Mouse (Mus musculus): Measurements from ENCODE around the gene A2ml1. TPM values are rescaled to one million over a fixed set of nuclear protein-coding genes. Genes with fewer than 3 reads are reported as not detected.

A2ml1 gene
- polyA plus RNA-seq, 1 experiment from 2014 or later = not detected

DNA sequence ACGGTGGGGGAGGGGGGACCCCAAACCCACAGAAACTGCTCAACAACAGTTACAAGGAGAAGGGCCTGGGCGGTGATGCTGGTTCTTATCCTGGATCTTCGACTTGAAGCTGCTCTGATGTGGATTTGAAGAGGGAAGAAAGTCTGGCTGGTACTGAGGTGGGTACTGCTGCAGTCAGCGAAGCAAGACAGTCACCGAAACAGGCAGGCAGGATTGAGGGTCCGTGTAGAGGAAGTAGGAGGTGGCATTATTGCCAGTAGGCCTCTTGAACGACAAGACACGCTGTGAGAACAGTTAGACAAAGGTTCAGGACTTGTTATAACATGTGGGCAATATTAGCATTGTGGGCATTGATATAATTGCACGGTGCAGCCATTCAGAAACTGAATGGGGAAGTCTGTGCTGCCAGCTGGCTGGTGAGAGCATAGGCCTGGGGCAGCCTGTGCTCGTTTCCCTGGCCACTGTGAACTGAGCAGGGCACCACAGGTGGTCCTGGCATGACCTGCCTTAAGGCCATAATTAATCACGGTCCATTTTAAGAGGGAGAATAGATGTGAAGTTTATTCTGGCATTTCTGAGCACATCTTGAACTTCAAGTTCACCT, 4.3 kb upstream of the A2ml1 start:
- Histone ChIP-seq H3K9me3 (ENCODE audit: control insufficient read depth, low read length) (no peaks in the 10 kb centered on the region), H3K9ac (ENCODE audit: low read length) (no peak overlapping the region), H3K36me3 (ENCODE audit: control insufficient read depth, insufficient read depth, low read length) (no peaks in the 10 kb centered on the region), H3K4me1 (replicated peaks; ENCODE audit: control insufficient read depth, insufficient read depth, low read length) (no peaks in the 10 kb centered on the region), H3K4me3 (ENCODE audit: low read depth, low read length) (no peak overlapping the region), H3K27me3 (ENCODE audit: control insufficient read depth, insufficient read depth, low read length) (no peaks in the 10 kb centered on the region), H3K4me2 (ENCODE audit: low read depth, low read length, severe bottlenecking) (no peak overlapping the region), H3K27ac (ENCODE audit: low read depth, low read length) (no peak overlapping the region)
- DNase-seq (ENCODE audit: low spot score) (no peak), ATAC-seq (replicated peaks; ENCODE audit: low FRiP score) (peak; percentile 60; the same call in 1 of the 2 replicates)
- whole genome bisulfite sequencing = 68% methylated on average over 11 of the region's 11 CpGs

DNA sequence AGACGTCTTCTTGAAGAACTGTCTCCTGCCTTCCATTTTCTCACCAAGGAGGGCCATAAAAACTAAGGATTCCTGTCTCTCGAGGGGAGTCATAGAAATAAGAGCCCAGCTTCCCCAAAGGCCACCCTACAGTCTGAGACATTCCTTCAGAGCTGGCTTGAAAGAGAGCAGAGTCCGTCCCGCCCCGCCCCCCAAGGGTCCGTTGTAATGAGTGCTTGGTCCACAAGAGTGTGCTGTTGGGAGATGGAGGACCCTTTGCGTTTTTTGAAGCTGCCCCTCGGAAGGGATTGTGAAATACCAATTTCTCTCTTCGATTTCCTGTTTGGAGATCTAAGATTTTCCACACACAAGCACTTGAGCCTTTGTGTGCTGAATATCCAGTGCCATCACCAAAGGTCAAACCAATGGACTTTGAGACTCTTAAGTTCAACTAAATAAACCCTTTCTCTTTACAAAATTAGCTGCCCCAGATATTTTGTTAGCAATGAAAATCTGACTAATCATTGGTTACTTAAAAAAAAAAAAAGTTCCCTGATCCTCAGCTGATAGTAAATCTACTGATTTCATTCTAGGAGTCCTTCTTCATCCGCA, 2.8 kb upstream of the A2ml1 start:
- peak; percentile 75 for DNase-seq (ENCODE audit: low spot score)
- Histone ChIP-seq H3K4me1 (replicated peaks; ENCODE audit: control insufficient read depth, insufficient read depth, low read length) (no peaks in the 10 kb centered on the region), H3K4me3 (ENCODE audit: low read depth, low read length) (no peak overlapping the region), H3K36me3 (ENCODE audit: control insufficient read depth, insufficient read depth, low read length) (no peaks in the 10 kb centered on the region), H3K27me3 (ENCODE audit: control insufficient read depth, insufficient read depth, low read length) (no peaks in the 10 kb centered on the region), H3K4me2 (ENCODE audit: low read depth, low read length, severe bottlenecking) (no peak overlapping the region), H3K27ac (ENCODE audit: low read depth, low read length) (no peak overlapping the region), H3K9ac (ENCODE audit: low read length) (no peak overlapping the region), H3K9me3 (ENCODE audit: control insufficient read depth, low read length) (no peaks in the 10 kb centered on the region)
- 29% methylated on average over 10 of the region's 10 CpGs for WGBS
- ATAC-seq (replicated peaks; ENCODE audit: low FRiP score) = no peak

DNA sequence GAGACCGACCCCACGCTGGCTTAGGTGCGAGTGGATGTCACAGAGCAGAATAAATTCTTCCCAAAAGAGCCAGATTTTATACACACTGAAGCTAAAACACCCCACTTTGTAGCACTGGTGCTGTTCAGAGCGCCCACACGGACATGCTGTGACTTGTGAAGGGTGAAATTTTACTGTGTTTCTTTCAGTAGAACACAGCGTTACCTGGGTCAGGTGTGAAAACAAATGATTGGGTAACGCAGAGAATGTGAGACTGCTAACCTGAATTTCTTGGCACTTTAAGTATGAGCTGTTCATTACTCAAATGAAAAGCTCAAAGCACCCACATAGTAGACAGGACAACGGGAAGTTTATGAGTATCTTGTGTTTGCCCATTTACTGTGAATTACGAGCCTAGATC, 4.1 kb downstream of the A2ml1 start:
- no peak for DNase-seq (ENCODE audit: low spot score)
- H3K4me3 ChIP-seq (ENCODE audit: low read depth, low read length) = no peak overlapping the region
- no peaks in the 10 kb centered on the region for H3K27me3 ChIP-seq (ENCODE audit: control insufficient read depth, insufficient read depth, low read length)
- H3K4me1 ChIP-seq (replicated peaks; ENCODE audit: control insufficient read depth, insufficient read depth, low read length) = no peaks in the 10 kb centered on the region
- 84% methylated on average over 9 of the region's 9 CpGs for WGBS
- ATAC-seq (replicated peaks; ENCODE audit: low FRiP score) = no peak
- H3K9me3 ChIP-seq (ENCODE audit: control insufficient read depth, low read length) = no peaks in the 10 kb centered on the region
- H3K4me2 ChIP-seq (ENCODE audit: low read depth, low read length, severe bottlenecking) = no peak overlapping the region
- H3K36me3 ChIP-seq (ENCODE audit: control insufficient read depth, insufficient read depth, low read length) = no peaks in the 10 kb centered on the region
- H3K27ac ChIP-seq (ENCODE audit: low read depth, low read length) = no peak overlapping the region
- H3K9ac ChIP-seq (ENCODE audit: low read length) = no peak overlapping the region

DNA sequence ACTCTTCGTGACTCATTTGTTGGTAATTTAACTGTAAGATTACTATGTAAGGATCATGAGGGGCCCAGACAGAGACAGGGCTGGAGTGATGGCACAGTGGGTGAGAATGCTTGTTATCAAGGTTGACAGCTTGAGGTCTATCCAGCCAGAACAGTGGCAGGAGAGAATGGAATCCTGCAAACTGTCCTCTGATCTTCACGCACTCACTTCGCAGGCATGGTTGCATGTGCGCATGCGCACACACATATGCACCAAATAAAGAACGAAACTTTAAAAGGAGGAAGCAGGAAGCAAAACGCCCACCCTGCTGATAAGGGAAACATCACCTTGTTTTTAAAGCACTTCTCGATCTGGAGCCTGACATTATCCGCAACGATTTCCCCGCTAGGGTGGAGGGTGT, 14.8 kb downstream of the A2ml1 start:
- 95% methylated on average over 11 of the region's 11 CpGs for WGBS
- H3K9me3 ChIP-seq (ENCODE audit: control insufficient read depth, low read length) = no peaks in the 10 kb centered on the region
- DNase-seq (ENCODE audit: low spot score) (no peak), ATAC-seq (replicated peaks; ENCODE audit: low FRiP score) (no peak)
- no peak overlapping the region for H3K27ac ChIP-seq (ENCODE audit: low read depth, low read length)
- H3K4me1 ChIP-seq (replicated peaks; ENCODE audit: control insufficient read depth, insufficient read depth, low read length) = no peaks in the 10 kb centered on the region
- no peak overlapping the region for H3K4me3 ChIP-seq (ENCODE audit: low read depth, low read length)
- H3K36me3 ChIP-seq (ENCODE audit: control insufficient read depth, insufficient read depth, low read length) = no peaks in the 10 kb centered on the region
- H3K4me2 ChIP-seq (ENCODE audit: low read depth, low read length, severe bottlenecking) = no peak overlapping the region
- no peak overlapping the region for H3K9ac ChIP-seq (ENCODE audit: low read length)
- H3K27me3 ChIP-seq (ENCODE audit: control insufficient read depth, insufficient read depth, low read length) = no peaks in the 10 kb centered on the region

DNA sequence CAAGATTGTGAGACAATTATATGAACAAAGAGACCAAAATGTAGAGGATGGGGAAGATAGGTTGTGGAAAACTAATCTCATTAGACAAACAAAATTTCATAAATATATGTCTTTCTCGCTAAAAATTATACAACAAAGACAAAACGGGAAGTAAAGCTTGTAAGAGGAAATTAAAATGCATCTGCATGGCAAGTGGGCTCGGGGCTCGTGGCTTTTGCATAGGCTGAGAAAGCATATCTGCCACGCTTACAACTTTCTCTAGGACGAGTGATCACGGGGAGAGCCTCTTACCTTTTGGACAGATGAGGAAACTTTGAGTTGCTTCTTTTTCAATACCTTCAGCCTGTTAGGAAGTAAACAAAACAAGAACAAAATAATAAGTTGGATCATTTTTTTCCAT, 27.4 kb downstream of the A2ml1 start:
- Histone ChIP-seq H3K27ac (ENCODE audit: low read depth, low read length) (no peak overlapping the region), H3K27me3 (ENCODE audit: control insufficient read depth, insufficient read depth, low read length) (no peaks in the 10 kb centered on the region), H3K4me2 (ENCODE audit: low read depth, low read length, severe bottlenecking) (no peak overlapping the region), H3K9ac (ENCODE audit: low read length) (no peak overlapping the region), H3K9me3 (ENCODE audit: control insufficient read depth, low read length) (no peaks in the 10 kb centered on the region), H3K4me1 (replicated peaks; ENCODE audit: control insufficient read depth, insufficient read depth, low read length) (no peaks in the 10 kb centered on the region), H3K36me3 (ENCODE audit: control insufficient read depth, insufficient read depth, low read length) (no peaks in the 10 kb centered on the region), H3K4me3 (ENCODE audit: low read depth, low read length) (no peak overlapping the region)
- ATAC-seq (replicated peaks; ENCODE audit: low FRiP score) (no peak), DNase-seq (ENCODE audit: low spot score) (no peak)
- WGBS = 88% methylated on average over 7 of the region's 7 CpGs

DNA sequence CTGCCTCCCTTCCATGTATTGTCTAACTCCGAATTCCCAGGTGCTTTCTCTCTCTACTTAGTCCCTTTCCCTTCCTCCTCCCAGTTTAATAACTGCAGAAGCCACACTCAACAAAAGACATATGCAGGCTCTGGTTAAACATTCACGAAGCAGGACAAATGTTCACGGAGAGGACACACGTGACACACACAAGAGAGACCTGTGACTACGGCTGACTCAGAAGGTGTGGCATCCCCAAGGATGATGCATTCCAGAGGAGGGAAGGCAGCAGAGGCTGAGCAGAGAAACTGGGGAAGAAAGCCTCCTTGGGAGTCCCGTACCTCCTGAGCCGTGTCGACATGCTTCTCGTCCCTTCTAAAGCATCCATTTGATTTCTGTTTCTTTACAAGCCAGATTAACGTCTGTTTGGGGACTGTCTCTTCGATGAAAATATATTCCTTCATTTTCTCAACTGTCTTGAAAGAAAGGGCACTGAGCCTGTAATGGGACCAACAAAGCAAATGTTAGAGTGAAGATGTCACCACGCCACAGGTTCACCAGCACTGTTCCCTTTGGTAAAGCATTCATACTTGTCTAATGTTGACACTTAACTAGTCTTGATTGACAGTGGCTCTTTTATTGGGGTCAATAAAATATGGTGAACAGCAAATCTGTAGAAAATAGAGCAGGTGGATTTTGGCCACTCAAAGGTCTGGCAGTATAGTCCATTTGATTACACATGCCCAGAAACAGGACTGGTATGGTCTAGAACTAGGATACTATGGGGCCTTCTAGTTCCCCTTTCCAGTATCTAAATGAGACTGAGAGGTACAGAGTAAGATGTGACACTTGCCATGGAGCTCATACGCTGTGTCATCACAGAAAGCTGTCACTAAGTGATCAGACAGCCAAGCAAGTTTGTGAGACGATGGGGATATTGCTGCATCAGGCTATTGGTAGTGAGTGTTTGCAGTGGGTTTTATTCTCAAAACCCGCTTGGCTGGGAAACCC, 31.6 kb downstream of the A2ml1 start:
- no peak overlapping the region for H3K4me3 ChIP-seq (ENCODE audit: low read depth, low read length)
- 84% methylated on average over 15 of the region's 15 CpGs for WGBS

DNA sequence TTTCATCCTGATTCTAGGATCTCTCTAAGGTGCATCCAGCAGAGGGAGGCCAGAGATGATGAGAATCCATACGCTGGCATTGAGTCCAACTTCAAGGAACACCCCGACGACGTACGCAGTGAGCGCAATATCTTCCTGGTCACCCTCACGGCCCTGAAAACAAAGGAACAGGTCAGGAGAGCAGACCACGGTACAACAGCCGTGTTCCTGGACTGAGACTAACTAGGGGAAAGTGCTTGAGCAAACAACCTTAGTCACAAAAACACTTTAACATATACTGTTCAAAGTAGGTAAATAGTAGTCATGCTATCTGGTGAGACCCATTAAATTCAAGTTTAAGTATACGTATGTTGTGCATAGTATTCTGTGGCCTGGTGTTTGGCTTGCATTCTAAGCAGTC, 32.9 kb downstream of the A2ml1 start:
- DNase-seq (ENCODE audit: low spot score) (no peak), ATAC-seq (replicated peaks; ENCODE audit: low FRiP score) (no peak)
- Histone ChIP-seq H3K9ac (ENCODE audit: low read length) (no peak overlapping the region), H3K4me2 (ENCODE audit: low read depth, low read length, severe bottlenecking) (no peak overlapping the region), H3K9me3 (ENCODE audit: control insufficient read depth, low read length) (no peaks in the 10 kb centered on the region), H3K27ac (ENCODE audit: low read depth, low read length) (no peak overlapping the region), H3K4me3 (ENCODE audit: low read depth, low read length) (no peak overlapping the region), H3K27me3 (ENCODE audit: control insufficient read depth, insufficient read depth, low read length) (no peaks in the 10 kb centered on the region), H3K4me1 (replicated peaks; ENCODE audit: control insufficient read depth, insufficient read depth, low read length) (no peaks in the 10 kb centered on the region), H3K36me3 (ENCODE audit: control insufficient read depth, insufficient read depth, low read length) (no peaks in the 10 kb centered on the region)
- 96% methylated on average over 10 of the region's 10 CpGs for WGBS

More for the DNA sequence above, 31.6 kb downstream of the A2ml1 start:
- H3K4me2 ChIP-seq (ENCODE audit: low read depth, low read length, severe bottlenecking) = no peak overlapping the region
- H3K27me3 ChIP-seq (ENCODE audit: control insufficient read depth, insufficient read depth, low read length) = no peaks in the 10 kb centered on the region
- no peak overlapping the region for H3K9ac ChIP-seq (ENCODE audit: low read length)
- no peaks in the 10 kb centered on the region for H3K36me3 ChIP-seq (ENCODE audit: control insufficient read depth, insufficient read depth, low read length)
- no peak for DNase-seq (ENCODE audit: low spot score)
- no peaks in the 10 kb centered on the region for H3K4me1 ChIP-seq (replicated peaks; ENCODE audit: control insufficient read depth, insufficient read depth, low read length)
- no peak overlapping the region for H3K27ac ChIP-seq (ENCODE audit: low read depth, low read length)
- no peaks in the 10 kb centered on the region for H3K9me3 ChIP-seq (ENCODE audit: control insufficient read depth, low read length)
- no peak for ATAC-seq (replicated peaks; ENCODE audit: low FRiP score)

DNA sequence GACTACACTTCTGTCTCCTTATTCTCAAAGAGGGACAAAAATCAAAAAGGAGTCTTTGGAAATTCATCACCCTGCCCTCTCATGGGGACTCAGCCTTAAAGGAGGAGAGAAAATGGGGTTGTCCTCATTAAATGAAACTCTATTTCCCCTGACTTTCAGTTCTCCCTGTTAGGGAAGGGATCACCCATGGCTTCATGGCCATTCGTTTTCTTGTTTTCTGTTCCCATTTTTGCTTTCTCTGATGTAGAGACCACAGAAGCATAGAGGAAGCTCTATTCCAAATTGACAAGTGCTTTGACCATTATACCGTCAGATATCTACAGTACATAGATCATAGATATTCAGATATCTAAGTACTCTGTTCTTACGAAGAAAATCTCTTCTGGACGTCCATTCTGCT, 36.0 kb downstream of the A2ml1 start:
- Histone ChIP-seq H3K4me2 (ENCODE audit: low read depth, low read length, severe bottlenecking) (no peak overlapping the region), H3K36me3 (ENCODE audit: control insufficient read depth, insufficient read depth, low read length) (no peaks in the 10 kb centered on the region), H3K4me1 (replicated peaks; ENCODE audit: control insufficient read depth, insufficient read depth, low read length) (no peaks in the 10 kb centered on the region), H3K9ac (ENCODE audit: low read length) (no peak overlapping the region), H3K9me3 (ENCODE audit: control insufficient read depth, low read length) (no peaks in the 10 kb centered on the region), H3K4me3 (ENCODE audit: low read depth, low read length) (no peak overlapping the region), H3K27me3 (ENCODE audit: control insufficient read depth, insufficient read depth, low read length) (no peaks in the 10 kb centered on the region), H3K27ac (ENCODE audit: low read depth, low read length) (no peak overlapping the region)
- 86% methylated on average over 4 of the region's 4 CpGs for WGBS
- DNase-seq (ENCODE audit: low spot score) (no peak), ATAC-seq (replicated peaks; ENCODE audit: low FRiP score) (no peak)
